Mouse (Mus musculus): ENCODE measurements around the gene Ndufa8.

DNA sequence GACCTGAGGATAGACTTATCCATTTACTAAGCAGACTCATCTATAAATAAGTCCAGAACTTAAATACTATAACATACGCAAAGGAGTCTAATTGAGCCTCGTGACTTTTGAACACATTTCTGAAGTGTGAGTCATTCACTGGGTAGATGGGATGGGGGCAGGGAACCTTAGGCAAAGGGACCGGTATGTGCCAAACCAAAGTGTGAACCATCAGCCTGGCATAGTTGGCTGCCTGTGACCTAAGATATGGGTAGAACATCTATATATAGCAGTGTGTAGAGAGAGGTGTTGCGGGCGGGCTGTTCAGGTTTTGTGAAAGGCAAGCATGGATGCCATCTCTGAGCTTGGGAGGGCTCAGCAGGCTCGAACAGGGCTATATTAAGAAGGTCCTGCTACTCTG, 54.9 kb downstream of the Ndufa8 start:
- TF ChIP-seq CTCF (IDR thresholded peaks at IDR 0.05; ENCODE audit: low read depth) (no peak), EP300 (IDR thresholded peaks at IDR 0.05; ENCODE audit: low read depth) (peak; percentile 98)
